Mouse (Mus musculus) CH12.LX (cell line): ENCODE measurements around the gene Fubp3. TPM values are rescaled to one million over a fixed set of nuclear protein-coding genes. Genes with fewer than 3 reads are reported as not detected.
A peak's percentile ranks its signal among the peaks of the same experiment; 100 is the strongest.

Experiments
- DNase-seq: peaks from one replicate; pipeline ENCODE4 v3.0.0-alpha.2; 2013; ENCODE audit errors: extremely low read depth
- H3K27ac ChIP-seq: 2 replicates; pipeline ENCODE4 v1.5.1; 2012; ENCODE audit warnings: low read depth, mild to moderate bottlenecking, control low read depth, moderate library complexity; ENCODE audit not compliant: insufficient read depth
- H3K27me3 ChIP-seq: replicated peaks from 2 replicates; pipeline ENCODE3; 2012; ENCODE audit warnings: inconsistent platforms
- H3K36me3 ChIP-seq, 2 experiments: replicated peaks in 1 of 2; 2 replicates each; pipeline versions ENCODE3 to v1.6.1; 2012; ENCODE audit warnings: inconsistent platforms in 1 of 2, low read length in 1 of 2, mild to moderate bottlenecking in 1 of 2, mixed read lengths in 1 of 2, moderate library complexity in 1 of 2; ENCODE audit not compliant: control insufficient read depth in 1 of 2, insufficient read depth in 1 of 2
- H3K4me1 ChIP-seq, 2 experiments: 2 replicates each; pipeline ENCODE4 v1.6.1; 2012; ENCODE audit warnings: inconsistent platforms in 1 of 2, moderate library complexity in 1 of 2; ENCODE audit not compliant: insufficient read depth in 2 of 2, control insufficient read depth in 1 of 2
- H3K4me2 ChIP-seq: 2 replicates; pipeline ENCODE4 v1.6.1; 2012; ENCODE audit warnings: low read depth, mild to moderate bottlenecking, control low read depth; ENCODE audit not compliant: poor library complexity, insufficient read depth, severe bottlenecking
- H3K4me3 ChIP-seq, 3 experiments: fragments of 150-350 bp in 1 of 3; sonication (generic) in 1 of 3; replicated peaks in 1 of 3; 2 replicates each; pipeline versions ENCODE3 to v1.5.1; 2011 to 2012; ENCODE audit warnings: low read depth in 2 of 3, low read length in 2 of 3, mild to moderate bottlenecking in 2 of 3, moderate library complexity in 2 of 3, control low read depth in 1 of 3, improper control_type of control experiment in 1 of 3, inconsistent platforms in 1 of 3, mixed read lengths in 1 of 3; ENCODE audit not compliant: poor library complexity in 1 of 3
- H3K79me2 ChIP-seq: replicated peaks from 2 replicates; pipeline ENCODE4 v1.6.1; 2012; ENCODE audit warnings: mild to moderate bottlenecking, moderate library complexity; ENCODE audit not compliant: control insufficient read depth, poor library complexity, insufficient read depth, severe bottlenecking; ENCODE audit errors: extremely low read depth
- H3K9ac ChIP-seq: 2 replicates; pipeline ENCODE4 v1.6.1; 2012; ENCODE audit warnings: low read depth, mild to moderate bottlenecking, control low read depth, moderate library complexity; ENCODE audit not compliant: insufficient read depth
- H3K9me3 ChIP-seq: replicated peaks from 2 replicates; pipeline ENCODE3; 2012; ENCODE audit warnings: low read length, inconsistent platforms, mixed read lengths
- BHLHE40 ChIP-seq: IDR thresholded peaks from 2 replicates; pipeline ENCODE4 v1.6.1; 2011; ENCODE audit warnings: mild to moderate bottlenecking, low read depth, low read length, improper control_type of control experiment
- CHD1 ChIP-seq: IDR thresholded peaks from 2 replicates; pipeline ENCODE4 v1.6.1; 2012; ENCODE audit warnings: low read depth, low read length, improper control_type of control experiment, inconsistent platforms
- CTCF ChIP-seq, 2 experiments: IDR thresholded peaks in 1 of 2; conservative IDR thresholded peaks in 1 of 2; 2 replicates each; pipeline ENCODE4 v1.5.1; 2011 to 2012; ENCODE audit warnings: low read depth in 2 of 2, low read length in 2 of 2, improper control_type of control experiment in 1 of 2, inconsistent platforms in 1 of 2, mild to moderate bottlenecking in 1 of 2, moderate library complexity in 1 of 2
- E2F4 ChIP-seq: IDR thresholded peaks from 2 replicates; pipeline ENCODE4 v1.6.1; 2011; ENCODE audit warnings: low read depth, low read length, improper control_type of control experiment; ENCODE audit not compliant: insufficient replicate concordance
- ELF1 ChIP-seq: IDR thresholded peaks from 2 replicates; pipeline ENCODE4 v1.6.1; 2014; ENCODE audit warnings: low read depth, mild to moderate bottlenecking, inconsistent platforms, low read length, improper control_type of control experiment
- GABPA ChIP-seq: IDR thresholded peaks from 2 replicates; pipeline ENCODE4 v1.6.1; 2012; ENCODE audit warnings: low read depth, low read length, improper control_type of control experiment, inconsistent platforms; ENCODE audit not compliant: insufficient replicate concordance
- KAT2A ChIP-seq: IDR thresholded peaks from 2 replicates; pipeline ENCODE4 v1.6.1; 2012; ENCODE audit warnings: low read length, improper control_type of control experiment, inconsistent platforms; ENCODE audit not compliant: insufficient replicate concordance
- MAX ChIP-seq: IDR thresholded peaks from 2 replicates; pipeline ENCODE4 v1.6.1; 2011; ENCODE audit warnings: low read length, improper control_type of control experiment
- MAZ ChIP-seq: IDR thresholded peaks from 2 replicates; pipeline ENCODE4 v1.6.1; 2012; ENCODE audit warnings: low read depth, mild to moderate bottlenecking, inconsistent platforms, low read length, improper control_type of control experiment, moderate library complexity
- MEF2A ChIP-seq: IDR thresholded peaks from 2 replicates; pipeline ENCODE4 v1.6.1; 2014; ENCODE audit warnings: low read depth, mild to moderate bottlenecking, inconsistent platforms, low read length, improper control_type of control experiment, borderline replicate concordance
- POLR2A ChIP-seq: IDR thresholded peaks from 2 replicates; pipeline ENCODE4 v1.6.1; 2011; ENCODE audit warnings: low read depth, mild to moderate bottlenecking, improper control_type of control experiment, low read length
- RAD21 ChIP-seq: IDR thresholded peaks from 2 replicates; pipeline ENCODE4 v1.6.1; 2011; ENCODE audit warnings: low read depth, mild to moderate bottlenecking, low read length, improper control_type of control experiment, moderate library complexity
- SMC3 ChIP-seq: IDR thresholded peaks from 2 replicates; pipeline ENCODE4 v1.6.1; 2011; ENCODE audit warnings: low read depth, low read length, improper control_type of control experiment
- TCF12 ChIP-seq: IDR thresholded peaks from 2 replicates; pipeline ENCODE4 v1.6.1; 2014; ENCODE audit warnings: low read depth, mild to moderate bottlenecking, inconsistent platforms, low read length, improper control_type of control experiment
- UBTF ChIP-seq: IDR thresholded peaks from 2 replicates; pipeline ENCODE4 v1.6.1; 2012; ENCODE audit warnings: low read depth, mild to moderate bottlenecking, inconsistent platforms, low read length, improper control_type of control experiment, moderate library complexity
- USF2 ChIP-seq: conservative IDR thresholded peaks from 2 replicates; pipeline ENCODE4 v1.6.1; 2011; ENCODE audit warnings: low read depth, low read length, improper control_type of control experiment
- ZC3H11A ChIP-seq: IDR thresholded peaks from 2 replicates; pipeline ENCODE4 v1.6.1; 2012; ENCODE audit warnings: low read depth, mild to moderate bottlenecking, inconsistent platforms, low read length, improper control_type of control experiment
- ZNF384 ChIP-seq: IDR thresholded peaks from 2 replicates; pipeline ENCODE4 v1.6.1; 2012; ENCODE audit warnings: low read depth, low read length, improper control_type of control experiment, inconsistent platforms
- dilution Hi-C: fragments of 300-500 bp; cut with MboI; formaldehyde crosslinking; loops from 2 replicates; pipeline ENCODE4 v1.14.3; 2020; ENCODE audit warnings: low sequenced_read_pairs; ENCODE audit not compliant: extremely low pct_unique_long_range_greater_than_20kb, extremely low pct_ligation_motif_present
- in situ Hi-C: fragments of 300-500 bp; cut with MboI; formaldehyde crosslinking; loops from 3 replicates; pipeline ENCODE4 v1.14.3; 2019; ENCODE audit warnings: low sequenced_read_pairs, low pct_ligation_motif_present, low pct_unique_long_range_greater_than_20kb, mixed read lengths
- polyA plus RNA-seq: library from polyadenylated mRNA; unstranded; fragments of >175 nt; gene quantifications from 2 replicates; pipeline ENCODE4 v1.2.1, GENCODE M21; 2012; ENCODE audit warnings: low read depth; ENCODE audit not compliant: insufficient read length
- total RNA-seq, 2 experiments: library from RNA; depleted of rRNA; stranded (reverse); fragments of 300-350 nt in 1 of 2; fragments of >200 nt in 1 of 2; gene quantifications; 2 replicates each; pipeline ENCODE4 v1.2.3; 2012 to 2014

The Fubp3 gene
- total and polyA plus RNA-seq, 3 experiments, result 36.8 to 64.2 (median 52.3) TPM

DNA sequence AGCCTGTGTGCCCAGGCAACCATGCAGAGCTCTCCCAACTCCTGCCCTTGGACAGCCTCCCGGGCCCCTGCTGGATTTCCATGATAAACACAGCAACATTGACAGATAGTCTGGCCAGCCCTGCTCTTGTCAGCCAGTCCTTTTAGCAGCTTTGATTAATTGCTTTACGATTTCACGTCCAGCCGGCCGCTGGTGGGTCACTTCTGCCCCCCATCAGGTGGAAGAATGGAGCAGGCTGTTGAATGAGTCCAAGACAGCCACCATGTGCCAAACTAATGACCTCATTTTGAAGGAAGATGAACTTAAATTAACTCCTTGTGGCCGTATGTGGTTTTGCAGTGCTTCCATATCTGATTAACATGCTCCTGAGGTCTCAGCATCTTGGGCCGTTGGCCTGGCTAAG lies 37.4 kb downstream of the Fubp3 start:
- DNase-seq, result peak; percentile 23
- H3K9me3 ChIP-seq, result no peaks in the 10 kb centered on the region
- peaks cover 34 to 49% of the 10 kb centered on the region in 2 experiments for H3K4me1 ChIP-seq
- no peak for TF ChIP-seq BHLHE40
- TF ChIP-seq ZNF384, result no peak
- no peak for TF ChIP-seq ELF1
- dilution Hi-C loops, result no loop called here
- no peak overlapping the region for H3K27ac ChIP-seq
- H3K36me3 ChIP-seq, result peaks cover 64 to 89% of the 10 kb centered on the region in 2 experiments
- in situ Hi-C loops, result no loop called here
- H3K4me2 ChIP-seq, result no peak overlapping the region
- H3K9ac ChIP-seq, result no peak overlapping the region
- no peaks in the 10 kb centered on the region for H3K79me2 ChIP-seq
- H3K4me3 ChIP-seq, result no peak overlapping the region
- H3K27me3 ChIP-seq, result no peaks in the 10 kb centered on the region

DNA sequence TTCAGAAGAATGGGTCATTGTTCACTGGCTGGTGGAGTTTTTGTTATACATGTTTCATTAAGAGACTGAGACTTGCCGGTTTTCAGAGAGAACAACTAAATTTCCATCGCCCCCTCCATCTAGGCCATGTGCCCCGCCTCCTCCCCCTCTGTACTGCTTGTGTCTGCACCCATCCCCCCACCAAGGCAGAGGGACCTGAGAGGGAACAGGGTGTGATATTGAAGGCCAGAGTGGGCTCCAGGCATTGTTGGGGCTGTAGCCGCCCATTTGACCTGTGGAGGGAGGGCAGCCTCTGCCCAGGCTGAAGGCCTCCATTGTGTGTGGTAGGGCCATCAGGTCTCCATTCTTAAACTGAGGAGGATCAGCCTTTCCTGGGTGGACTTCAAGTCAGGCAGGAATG lies 38.5 kb downstream of the Fubp3 start:
- Histone ChIP-seq H3K9me3 (no peaks in the 10 kb centered on the region), H3K27me3 (no peaks in the 10 kb centered on the region), H3K4me2 (no peak overlapping the region), H3K4me1 (peaks cover 34 to 56% of the 10 kb centered on the region in 2 experiments), H3K79me2 (no peaks in the 10 kb centered on the region), H3K4me3 (no peak overlapping the region), H3K27ac (no peak overlapping the region), H3K9ac (no peak overlapping the region), H3K36me3 (peaks cover 65 to 89% of the 10 kb centered on the region in 2 experiments)
- dilution Hi-C loops (no loop called here), in situ Hi-C loops (no loop called here)
- TF ChIP-seq MAX (no peak), MAZ (no peak), RAD21 (no peak), CTCF (conservative IDR thresholded peaks at IDR 0.05 in 1 of 2, IDR thresholded peaks at IDR 0.05 in 1 of 2; ENCODE audit: low read depth in 2 of 2, low read length in 2 of 2) (no peak), USF2 (no peak), CHD1 (no peak), E2F4 (no peak), ZNF384 (no peak), ZC3H11A (no peak), MEF2A (no peak), POLR2A (no peak), TCF12 (no peak), ELF1 (no peak)
- DNase-seq, result no peak

DNA sequence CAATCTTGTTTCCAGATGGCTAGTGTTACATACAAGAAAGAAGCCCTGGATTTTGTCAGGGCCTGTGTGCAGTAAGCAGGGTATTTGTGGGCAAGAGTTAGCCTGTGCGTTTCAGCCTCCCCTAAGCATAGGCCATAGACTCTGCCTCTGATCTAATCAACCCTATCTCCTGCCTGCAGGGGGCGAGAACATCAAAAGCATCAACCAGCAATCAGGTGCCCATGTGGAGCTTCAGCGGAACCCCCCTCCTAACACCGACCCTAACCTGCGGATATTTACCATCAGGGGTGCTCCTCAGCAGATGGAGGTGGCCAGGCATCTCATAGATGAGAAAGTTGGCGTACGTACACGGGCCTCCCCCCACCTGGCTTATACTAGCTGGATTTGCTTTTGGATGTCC lies 38.9 kb downstream of the Fubp3 start:
- Histone ChIP-seq H3K4me1 (peaks cover 34 to 56% of the 10 kb centered on the region in 2 experiments), H3K79me2 (no peaks in the 10 kb centered on the region), H3K4me2 (no peak overlapping the region), H3K27ac (no peak overlapping the region; the same call in 1 of the 2 replicates), H3K36me3 (peaks cover 61 to 87% of the 10 kb centered on the region in 2 experiments), H3K4me3 (no peak overlapping the region), H3K9ac (no peak overlapping the region), H3K27me3 (no peaks in the 10 kb centered on the region), H3K9me3 (no peaks in the 10 kb centered on the region)
- TF ChIP-seq CTCF (conservative IDR thresholded peaks at IDR 0.05 in 1 of 2, IDR thresholded peaks at IDR 0.05 in 1 of 2; ENCODE audit: low read depth in 2 of 2, low read length in 2 of 2) (peak; percentile 20 to 53; a peak in 2 of 4 replicates), GABPA (no peak), ZNF384 (no peak), SMC3 (peak; percentile 24; the same call in 1 of the 2 replicates), UBTF (no peak), RAD21 (peak; percentile 22), KAT2A (no peak)
- dilution Hi-C loops (no loop called here), in situ Hi-C loops (no loop called here)
- peak; percentile 52 for DNase-seq
